Mouse (Mus musculus): ENCODE data around the gene Tubgcp2. TPM values are rescaled to one million over a fixed set of nuclear protein-coding genes. Genes with fewer than 3 reads are reported as not detected.

Tubgcp2 gene
- polyA plus RNA-seq, 1 experiment from 2014 or later, result 75.6 TPM

DNA sequence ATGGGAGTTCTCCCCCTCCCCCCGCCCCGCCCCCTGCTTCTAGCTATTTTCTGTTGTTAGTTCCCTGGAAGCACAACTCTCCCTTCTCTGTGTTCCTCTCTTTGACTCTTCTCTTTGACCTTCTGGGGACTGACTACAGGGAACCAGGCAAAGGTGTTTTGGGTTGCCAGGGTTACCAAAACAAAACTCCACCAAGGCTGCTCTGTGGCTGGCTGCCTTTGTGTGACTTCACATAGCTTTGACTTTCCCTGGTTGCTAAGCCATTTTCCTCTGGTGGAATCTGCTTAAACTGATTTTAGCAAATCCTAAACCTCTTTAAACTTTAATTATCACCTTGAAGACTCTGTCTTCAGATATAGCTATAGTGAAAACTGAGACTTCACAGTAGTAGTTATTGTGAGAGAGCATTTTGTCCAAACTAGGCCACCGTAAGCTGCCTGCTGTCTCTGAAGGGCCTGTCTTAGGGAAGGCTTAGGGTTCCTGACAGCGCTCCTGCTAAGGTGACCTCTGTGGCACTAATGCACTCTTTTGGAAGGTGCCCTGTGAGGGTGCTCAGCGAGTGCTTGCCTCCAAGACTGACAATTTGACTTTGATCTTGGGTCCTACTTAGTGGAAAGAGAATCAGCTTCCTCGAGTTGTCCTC is 84.4 kb downstream of the Tubgcp2 start:
- Histone ChIP-seq H3K36me3 (replicated peaks) (no peaks in the 10 kb centered on the region), H3K9me3 (no peaks in the 10 kb centered on the region), H3K4me2 (no peak overlapping the region), H3K4me3 (replicated peaks) (no peak overlapping the region), H3K27ac (no peak overlapping the region), H3K4me1 (peaks cover 18% of the 10 kb centered on the region), H3K27me3 (peaks cover 64% of the 10 kb centered on the region), H3K9ac (no peak overlapping the region)
- WGBS, result 52% methylated on average over 6 of the region's 6 CpGs
- no peak for ATAC-seq (ENCODE audit: low FRiP score)

DNA sequence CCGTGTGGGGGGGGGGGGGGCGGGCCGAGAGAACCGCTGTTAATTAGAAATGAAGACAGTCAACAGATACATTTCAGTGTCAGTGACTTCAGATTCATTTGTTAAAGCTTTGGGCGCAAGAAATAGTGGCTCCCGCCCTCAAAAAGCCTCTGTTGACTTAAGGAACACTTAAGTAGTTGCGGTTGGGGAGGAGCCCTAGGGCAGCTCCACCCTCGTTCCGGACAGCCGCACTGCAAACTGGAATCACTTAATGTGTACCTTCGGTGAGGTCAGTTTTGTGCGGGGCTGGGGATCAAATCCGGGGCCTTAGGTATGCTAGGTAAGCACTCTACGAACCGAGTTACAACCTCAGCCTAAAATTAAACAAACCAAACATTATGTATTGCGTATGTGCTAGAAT is 85.4 kb downstream of the Tubgcp2 start:
- WGBS, result 8% methylated on average over 16 of the region's 16 CpGs
- H3K9me3 ChIP-seq, result no peaks in the 10 kb centered on the region
- ATAC-seq (ENCODE audit: low FRiP score), result no peak
- H3K27ac ChIP-seq, result no peak overlapping the region
- peaks cover 75% of the 10 kb centered on the region for H3K27me3 ChIP-seq
- H3K36me3 ChIP-seq (replicated peaks), result no peaks in the 10 kb centered on the region
- peak overlapping the region; percentile 40; the same call in 1 of the 2 replicates for H3K9ac ChIP-seq
- peak overlapping the region; percentile 46 for H3K4me3 ChIP-seq (replicated peaks)
- peak overlapping the region; percentile 82 for H3K4me2 ChIP-seq
- peaks cover 18% of the 10 kb centered on the region for H3K4me1 ChIP-seq

DNA sequence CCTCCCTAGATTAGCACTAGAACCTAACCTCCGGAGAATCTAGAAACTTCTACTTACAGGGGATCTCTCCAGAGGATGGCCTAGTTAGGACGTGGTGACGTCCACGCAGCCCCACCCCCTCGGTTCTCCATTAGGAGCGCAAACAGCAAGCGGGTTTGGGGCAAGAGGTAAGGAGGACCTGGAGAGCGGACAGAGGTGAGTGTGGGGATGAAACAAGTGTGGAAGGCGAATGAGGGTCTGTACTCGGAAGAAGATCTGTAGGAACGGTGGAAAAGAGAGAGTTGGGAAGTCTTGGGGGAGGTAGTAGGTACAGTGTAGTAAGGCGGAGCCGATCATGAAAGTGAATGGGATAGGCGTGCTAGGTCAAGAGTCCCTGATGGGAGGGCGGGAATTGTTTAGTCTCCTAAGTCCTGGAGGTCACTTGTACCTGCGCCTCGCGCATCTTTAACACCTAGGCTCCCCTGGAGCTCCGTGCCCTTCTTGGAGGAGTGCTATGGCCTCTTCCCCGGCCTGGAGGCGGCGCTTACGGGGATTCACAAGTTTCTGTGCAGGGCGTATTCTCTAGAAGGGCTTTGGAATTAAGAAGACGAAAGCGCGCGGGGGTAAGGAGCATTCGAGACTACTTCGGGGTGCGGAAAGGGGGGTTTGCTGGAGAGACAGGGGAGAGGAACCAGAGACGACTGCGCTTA is 86.0 kb downstream of the Tubgcp2 start:
- Histone ChIP-seq H3K4me1 (peaks cover 18% of the 10 kb centered on the region), H3K4me3 (replicated peaks) (peak overlapping the region; percentile 46), H3K9me3 (no peaks in the 10 kb centered on the region), H3K4me2 (peak overlapping the region; percentile 82), H3K27ac (no peak overlapping the region), H3K9ac (peak overlapping the region; percentile 40; the same call in 1 of the 2 replicates), H3K27me3 (peaks cover 76% of the 10 kb centered on the region), H3K36me3 (replicated peaks) (no peaks in the 10 kb centered on the region)
- ATAC-seq (ENCODE audit: low FRiP score), result peak; percentile 46; the same call in 1 of the 2 replicates
- WGBS, result 1% methylated on average over 33 of the region's 33 CpGs

DNA sequence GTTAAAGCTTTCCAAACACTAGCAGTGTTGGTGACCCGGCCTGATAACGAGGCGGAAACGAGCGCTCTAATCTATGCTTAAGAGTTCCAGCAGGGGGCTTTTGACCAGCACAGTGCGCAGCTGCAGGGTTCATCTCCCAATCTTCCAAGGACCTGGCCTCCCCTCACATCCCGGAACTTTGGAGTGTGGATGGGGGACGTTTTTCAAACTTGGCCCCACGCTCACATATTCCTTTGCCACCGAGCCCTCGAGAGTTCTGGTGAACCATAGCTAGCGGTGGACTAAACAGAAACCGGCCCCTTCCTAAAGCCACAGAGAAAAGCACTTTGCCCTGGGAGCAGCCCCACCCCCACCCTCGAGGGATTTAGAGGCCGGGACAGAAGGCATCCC is 86.6 kb downstream of the Tubgcp2 start:
- H3K4me2 ChIP-seq, result peak overlapping the region; percentile 82
- H3K9ac ChIP-seq, result peak overlapping the region; percentile 40; the same call in 1 of the 2 replicates
- no peaks in the 10 kb centered on the region for H3K9me3 ChIP-seq
- peaks cover 18% of the 10 kb centered on the region for H3K4me1 ChIP-seq
- WGBS, result 2% methylated on average over 15 of the region's 15 CpGs
- H3K27me3 ChIP-seq, result peaks cover 77% of the 10 kb centered on the region
- H3K27ac ChIP-seq, result no peak overlapping the region
- peak; percentile 76; the same call in 1 of the 2 replicates for ATAC-seq (ENCODE audit: low FRiP score)
- no peaks in the 10 kb centered on the region for H3K36me3 ChIP-seq (replicated peaks)
- H3K4me3 ChIP-seq (replicated peaks), result peak overlapping the region; percentile 46

DNA sequence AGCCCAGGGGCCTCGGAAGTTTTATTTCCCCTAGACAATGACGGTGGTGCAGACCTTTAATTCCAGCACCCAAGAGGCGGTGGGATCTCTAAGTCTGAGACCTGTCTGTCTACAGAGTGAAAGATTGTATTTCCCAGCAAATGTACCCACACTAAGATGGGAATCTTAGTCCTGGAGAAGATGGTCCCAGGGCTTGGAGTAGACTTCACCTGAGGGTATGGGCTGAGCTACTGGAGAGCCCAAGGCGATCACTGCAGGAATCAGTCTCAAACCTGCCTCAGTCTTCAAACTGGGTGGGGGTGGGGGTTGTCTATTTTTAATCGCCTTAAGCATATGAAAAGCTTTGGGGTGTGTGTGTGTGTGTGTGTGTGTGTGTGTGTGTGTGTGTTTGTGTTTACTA is 90.4 kb downstream of the Tubgcp2 start:
- Histone ChIP-seq H3K9ac (no peak overlapping the region), H3K36me3 (replicated peaks) (no peaks in the 10 kb centered on the region), H3K9me3 (no peaks in the 10 kb centered on the region), H3K4me3 (replicated peaks) (no peak overlapping the region), H3K4me2 (no peak overlapping the region), H3K27me3 (peaks cover 97% of the 10 kb centered on the region), H3K27ac (no peak overlapping the region), H3K4me1 (peaks cover 29% of the 10 kb centered on the region)
- no peak for ATAC-seq (ENCODE audit: low FRiP score)
- 24% methylated on average over 5 of the region's 5 CpGs for WGBS

MicroRNAs encoded within 50 kb of the gene (microRNA counts, 519-probe panel; counts per million panel counts)
- microRNA mmu-miR-202-3p (1,624 counts per million, percentile 7 among the panel's probes with 10 or more counts), microRNA mmu-miR-202-5p (not detected)

Small RNA genes within 50 kb of the gene (microRNA-seq; reads per million reads assigned to microRNA genes)
- gene Mir202, result not detected
- not detected for gene Mir7062
- gene mmu-mir-7686, result not detected

Other genes starting within 250 kb of the Tubgcp2 start
- gene Adgra1, start 202.5 kb downstream of the Tubgcp2 start, polyA plus RNA-seq (2016; fragmentation: Nextera tagmentation; extraction: Ambion mirVana), result 5.8 and 7.6 TPM in 2 replicates
- 1.2 and 1.3 TPM in 2 replicates for gene Kndc1, start 142.0 kb downstream of the Tubgcp2 start, polyA plus RNA-seq (2016; fragmentation: Nextera tagmentation; extraction: Ambion mirVana)
- not detected in 2 replicates for gene Utf1, start 92.9 kb downstream of the Tubgcp2 start, polyA plus RNA-seq (2016; fragmentation: Nextera tagmentation; extraction: Ambion mirVana)
- gene 6430531B16Rik, start 57.9 kb downstream of the Tubgcp2 start, polyA plus RNA-seq (2016; fragmentation: Nextera tagmentation; extraction: Ambion mirVana), result 0.64 and 0.74 TPM in 2 replicates
- gene Adam8, start 44.1 kb downstream of the Tubgcp2 start, polyA plus RNA-seq (2016; fragmentation: Nextera tagmentation; extraction: Ambion mirVana), result 3.2 and 3.6 TPM in 2 replicates
- 47.2 and 56.2 TPM in 2 replicates for gene Zfp511, start 278 bp downstream of the Tubgcp2 start, polyA plus RNA-seq (2016; fragmentation: Nextera tagmentation; extraction: Ambion mirVana)
- gene Msx3, start 12.4 kb upstream of the Tubgcp2 start, polyA plus RNA-seq (2016; fragmentation: Nextera tagmentation; extraction: Ambion mirVana), result 2.3 and 3.1 TPM in 2 replicates
- 21.5 and 22.3 TPM in 2 replicates for gene Caly, start 45.9 kb upstream of the Tubgcp2 start, polyA plus RNA-seq (2016; fragmentation: Nextera tagmentation; extraction: Ambion mirVana)
- gene Prap1, start 56.7 kb upstream of the Tubgcp2 start, polyA plus RNA-seq (2016; fragmentation: Nextera tagmentation; extraction: Ambion mirVana), result not detected in 2 replicates
- 17.4 and 17.9 TPM in 2 replicates for gene Fuom, start 65.8 kb upstream of the Tubgcp2 start, polyA plus RNA-seq (2016; fragmentation: Nextera tagmentation; extraction: Ambion mirVana)
- 9.3 and 11.1 TPM in 2 replicates for gene Paox, start 79.1 kb upstream of the Tubgcp2 start, polyA plus RNA-seq (2016; fragmentation: Nextera tagmentation; extraction: Ambion mirVana)
- 136 and 137 TPM in 2 replicates for gene Echs1, start 79.8 kb upstream of the Tubgcp2 start, polyA plus RNA-seq (2016; fragmentation: Nextera tagmentation; extraction: Ambion mirVana)
- gene Mtg1, start 100.9 kb upstream of the Tubgcp2 start, polyA plus RNA-seq (2016; fragmentation: Nextera tagmentation; extraction: Ambion mirVana), result 28.2 and 28.9 TPM in 2 replicates
- gene Sprn, start 118.2 kb upstream of the Tubgcp2 start, polyA plus RNA-seq (2016; fragmentation: Nextera tagmentation; extraction: Ambion mirVana), result 1.8 and 1.9 TPM in 2 replicates
- gene Olfr522, start 128.1 kb upstream of the Tubgcp2 start, polyA plus RNA-seq (2016; fragmentation: Nextera tagmentation; extraction: Ambion mirVana), result not detected in 2 replicates
- gene Olfr523, start 136.5 kb upstream of the Tubgcp2 start, polyA plus RNA-seq (2016; fragmentation: Nextera tagmentation; extraction: Ambion mirVana), result 0.05 TPM in 1 of 2 replicates, not detected in the other
- not detected in 2 replicates for gene Olfr524, start 169.3 kb upstream of the Tubgcp2 start, polyA plus RNA-seq (2016; fragmentation: Nextera tagmentation; extraction: Ambion mirVana)
- 0.11 TPM in 1 of 2 replicates, not detected in the other for gene Cd163l1, start 181.6 kb upstream of the Tubgcp2 start, polyA plus RNA-seq (2016; fragmentation: Nextera tagmentation; extraction: Ambion mirVana)
- not detected in 2 replicates for gene 5830411N06Rik, start 210.6 kb upstream of the Tubgcp2 start, polyA plus RNA-seq (2016; fragmentation: Nextera tagmentation; extraction: Ambion mirVana)